Mouse (Mus musculus) forebrain, embryonic 12.5 days (tissue): ENCODE measurements around the gene Lrrc45. TPM values are rescaled to one million over a fixed set of nuclear protein-coding genes. Genes with fewer than 3 reads are reported as not detected.
"Not testable (repeated sequence)": the region's sequence is repeated elsewhere in the genome, so short reads cannot be mapped to it uniquely, and the experiment has no call there.

Source experiments
- ATAC-seq: fragments of 200-750 bp; cut with Nextera tagmentation; 2 replicates; pipeline ENCODE4 v1.8.0; 2017; ENCODE audit warnings: moderate TSS enrichment; ENCODE audit not compliant: low FRiP score
- H3K27ac ChIP-seq: fragments of 300-500 bp; sonication (generic); 2 replicates; pipeline ENCODE4 v1.5.1; 2016; ENCODE audit warnings: mild to moderate bottlenecking
- H3K27me3 ChIP-seq: fragments of 300-500 bp; sonication (generic); 2 replicates; pipeline ENCODE4 v1.6.1; 2016; ENCODE audit warnings: mild to moderate bottlenecking
- H3K36me3 ChIP-seq: fragments of 300-500 bp; sonication (generic); replicated peaks from 2 replicates; pipeline ENCODE4 v1.6.1; 2016; ENCODE audit warnings: mild to moderate bottlenecking
- H3K4me1 ChIP-seq: fragments of 300-500 bp; sonication (generic); 2 replicates; pipeline ENCODE4 v1.6.1; 2016
- H3K4me2 ChIP-seq: fragments of 300-500 bp; sonication (generic); 2 replicates; pipeline ENCODE4 v1.6.1; 2016; ENCODE audit warnings: mild to moderate bottlenecking, moderate library complexity
- H3K4me3 ChIP-seq: fragments of 300-500 bp; sonication (generic); replicated peaks from 2 replicates; pipeline ENCODE4 v1.5.1; 2016; ENCODE audit warnings: mild to moderate bottlenecking
- H3K9ac ChIP-seq: fragments of 300-500 bp; sonication (generic); 2 replicates; pipeline ENCODE4 v1.6.1; 2016; ENCODE audit warnings: mild to moderate bottlenecking
- H3K9me3 ChIP-seq: fragments of 300-500 bp; sonication (generic); 2 replicates; pipeline ENCODE4 v1.6.1; 2016
- WGBS: fragments of 180-500 bp; shearing (Covaris S2); methylation state at CpG from one replicate; pipeline ENCODE4 v1.1.7; 2016; 5-methylcytosine and 5-hydroxymethylcytosine counted together
- polyA plus RNA-seq: library from polyadenylated mRNA; unstranded; fragments of >200 nt; fragmentation: Nextera tagmentation; extraction: Ambion mirVana; gene quantifications from 2 replicates; pipeline ENCODE4 v1.2.1, GENCODE M21; 2016

Lrrc45 gene
- polyA plus RNA-seq, 1 experiment from 2014 or later = 74.7 TPM

GRCm38 (mm10) chr11:120763121-120763999 lies 49.6 kb downstream of the Lrrc45 start:
- peaks cover 11% of the 10 kb centered on the region for H3K9me3 ChIP-seq
- not testable (repeated sequence) for H3K4me2 ChIP-seq, H3K27ac ChIP-seq, H3K36me3 ChIP-seq, H3K4me1 ChIP-seq, H3K9ac ChIP-seq, H3K4me3 ChIP-seq
- H3K27me3 ChIP-seq = peaks cover 11% of the 10 kb centered on the region
- WGBS = 7% methylated on average over 9 of the region's 23 CpGs
- ATAC-seq = 0 out of 2 replicates have a peak, but pooled peaks have one; percentile 30

GRCm38 (mm10) chr11:120767023-120767422 lies 53.3 kb downstream of the Lrrc45 start:
- not testable (repeated sequence) for H3K4me3 ChIP-seq, H3K4me1 ChIP-seq, H3K9me3 ChIP-seq, H3K9ac ChIP-seq, H3K27me3 ChIP-seq, H3K4me2 ChIP-seq, H3K27ac ChIP-seq, H3K36me3 ChIP-seq, ATAC-seq
- WGBS = 88% methylated on average over 5 of the region's 7 CpGs

- no peaks in the 10 kb centered on the region for H3K4me1 ChIP-seq
- H3K4me2 ChIP-seq = no peak overlapping the region
- WGBS = 44% methylated on average over 1 of the region's 1 CpGs
- H3K9me3 ChIP-seq = no peaks in the 10 kb centered on the region
- H3K27ac ChIP-seq = no peak overlapping the region
- ATAC-seq = no peak
- no peak overlapping the region for H3K9ac ChIP-seq
- H3K27me3 ChIP-seq = no peaks in the 10 kb centered on the region; the same call in 1 of the 2 replicates
- H3K36me3 ChIP-seq = no peaks in the 10 kb centered on the region
- H3K4me3 ChIP-seq = no peak overlapping the region
Observed at GRCm38 (mm10) chr11:120768206-120768605, 54.5 kb downstream of the Lrrc45 start.

Other genes with a start within 250 kb of the Lrrc45 start
- gene Arl16, start 246.3 kb upstream of the Lrrc45 start, polyA plus RNA-seq = 48.2 and 50.1 TPM in 2 replicates
- 130 and 135 TPM in 2 replicates for gene Mrpl12, start 229.3 kb upstream of the Lrrc45 start, polyA plus RNA-seq
- 43.4 and 46.0 TPM in 2 replicates for gene Slc25a10, start 222.1 kb upstream of the Lrrc45 start, polyA plus RNA-seq
- gene Gcgr, start 183.2 kb upstream of the Lrrc45 start, polyA plus RNA-seq = 0.09 TPM in 1 of 2 replicates, not detected in the other
- 209 and 214 TPM in 2 replicates for gene Mcrip1, start 164.2 kb upstream of the Lrrc45 start, polyA plus RNA-seq
- not detected in 2 replicates for gene Ppp1r27, start 162.8 kb upstream of the Lrrc45 start, polyA plus RNA-seq
- gene P4hb, start 140.7 kb upstream of the Lrrc45 start, polyA plus RNA-seq = 334 and 362 TPM in 2 replicates
- 496 and 513 TPM in 2 replicates for gene Arhgdia, start 132.3 kb upstream of the Lrrc45 start, polyA plus RNA-seq
- gene Alyref, start 115.6 kb upstream of the Lrrc45 start, polyA plus RNA-seq = 561 and 697 TPM in 2 replicates
- 179 and 186 TPM in 2 replicates for gene Anapc11, start 115.5 kb upstream of the Lrrc45 start, polyA plus RNA-seq
- gene Npb, start 105.4 kb upstream of the Lrrc45 start, polyA plus RNA-seq = 0.40 TPM in 1 of 2 replicates, not detected in the other
- 139 and 142 TPM in 2 replicates for gene Pcyt2, start 96.0 kb upstream of the Lrrc45 start, polyA plus RNA-seq
- 43.1 and 43.3 TPM in 2 replicates for gene Sirt7, start 88.7 kb upstream of the Lrrc45 start, polyA plus RNA-seq
- gene Mafg, start 80.3 kb upstream of the Lrrc45 start, polyA plus RNA-seq = 30.9 and 32.9 TPM in 2 replicates
- gene Pycr1, start 70.2 kb upstream of the Lrrc45 start, polyA plus RNA-seq = 32.5 and 32.8 TPM in 2 replicates
- not detected in 2 replicates for gene Myadml2, start 65.8 kb upstream of the Lrrc45 start, polyA plus RNA-seq
- gene Notum, start 52.8 kb upstream of the Lrrc45 start, polyA plus RNA-seq = 0.13 and 0.49 TPM in 2 replicates
- gene Aspscr1, start 41.0 kb upstream of the Lrrc45 start, polyA plus RNA-seq = 132 and 145 TPM in 2 replicates
- gene Cenpx, start 187 bp upstream of the Lrrc45 start, polyA plus RNA-seq = 125 and 127 TPM in 2 replicates
- gene Rac3, start 7.5 kb downstream of the Lrrc45 start, polyA plus RNA-seq = 48.3 and 48.5 TPM in 2 replicates
- 9.1 and 9.2 TPM in 2 replicates for gene Dcxr, start 13.4 kb downstream of the Lrrc45 start, polyA plus RNA-seq
- 0.67 and 0.95 TPM in 2 replicates for gene Cbr2, start 18.2 kb downstream of the Lrrc45 start, polyA plus RNA-seq
- gene Hmga1b, start 48.9 kb downstream of the Lrrc45 start, polyA plus RNA-seq = 5.2 and 6.1 TPM in 2 replicates
- gene Rfng, start 70.3 kb downstream of the Lrrc45 start, polyA plus RNA-seq = 58.1 and 63.7 TPM in 2 replicates
- 246 and 247 TPM in 2 replicates for gene Gps1, start 70.3 kb downstream of the Lrrc45 start, polyA plus RNA-seq
- gene Dus1l, start 82.5 kb downstream of the Lrrc45 start, polyA plus RNA-seq = 67.9 and 69.6 TPM in 2 replicates
- 118 and 139 TPM in 2 replicates for gene Fasn, start 110.6 kb downstream of the Lrrc45 start, polyA plus RNA-seq
- gene Ccdc57, start 218.9 kb downstream of the Lrrc45 start, polyA plus RNA-seq = 6.7 and 8.8 TPM in 2 replicates
- gene Slc16a3, start 234.6 kb downstream of the Lrrc45 start, polyA plus RNA-seq = 34.2 and 36.4 TPM in 2 replicates